Mouse (Mus musculus) cerebellum, adult 9-11 months (tissue): ENCODE measurements around the gene Deup1.

Experiments used
- DNase-seq: peaks from one replicate; pipeline ENCODE4 v3.0.0; 2022

Gene Deup1

GRCm38 (mm10) chr9:15627785-15628287, at the start of gene Deup1:
Deup1 (minus strand) TSS chr9:15627933.
- DNase-seq: no peak

- no peak for DNase-seq
These were observed 44.5 kb upstream of the Deup1 start for GRCm38 (mm10) chr9:15672251-15672650.

- no peak for DNase-seq
These were observed 42.3 kb upstream of the Deup1 start for GRCm38 (mm10) chr9:15670002-15670527.

- no peak for DNase-seq
These were observed 41.7 kb upstream of the Deup1 start for GRCm38 (mm10) chr9:15669452-15669851.

- no peak for DNase-seq
These were observed 36.9 kb upstream of the Deup1 start for GRCm38 (mm10) chr9:15664606-15665005.

- DNase-seq: no peak
These were observed 31.3 kb upstream of the Deup1 start for GRCm38 (mm10) chr9:15659069-15659468.

GRCm38 (mm10) chr9:15658236-15658785, 30.6 kb upstream of the Deup1 start:
- DNase-seq: no peak

GRCm38 (mm10) chr9:15653036-15653435, 25.3 kb upstream of the Deup1 start:
- no peak for DNase-seq

- no peak for DNase-seq
These were observed 22.2 kb upstream of the Deup1 start for GRCm38 (mm10) chr9:15649977-15650376.

GRCm38 (mm10) chr9:15627384-15627783, 349 bp downstream of the Deup1 start:
- no peak for DNase-seq

GRCm38 (mm10) chr9:15624739-15625138, 3.0 kb downstream of the Deup1 start:
- no peak for DNase-seq

GRCm38 (mm10) chr9:15619767-15620166, 8.0 kb downstream of the Deup1 start:
- no peak for DNase-seq

- no peak for DNase-seq
These were observed 8.6 kb downstream of the Deup1 start for GRCm38 (mm10) chr9:15619020-15619590.

- no peak for DNase-seq
These were observed 10.7 kb downstream of the Deup1 start for GRCm38 (mm10) chr9:15617061-15617460.

GRCm38 (mm10) chr9:15616471-15616870, 11.3 kb downstream of the Deup1 start:
- no peak for DNase-seq

GRCm38 (mm10) chr9:15609280-15609930, 18.3 kb downstream of the Deup1 start:
- DNase-seq: no peak

GRCm38 (mm10) chr9:15607601-15608000, 20.1 kb downstream of the Deup1 start:
- no peak for DNase-seq

GRCm38 (mm10) chr9:15603156-15603555, 24.6 kb downstream of the Deup1 start:
- DNase-seq: no peak

- no peak for DNase-seq
These were observed 26.7 kb downstream of the Deup1 start for GRCm38 (mm10) chr9:15600859-15601540.

- DNase-seq: no peak
These were observed 27.4 kb downstream of the Deup1 start for GRCm38 (mm10) chr9:15600156-15600858.

- no peak for DNase-seq
These were observed 31.1 kb downstream of the Deup1 start for GRCm38 (mm10) chr9:15596598-15596997.

- no peak for DNase-seq
These were observed 33.6 kb downstream of the Deup1 start for GRCm38 (mm10) chr9:15594148-15594547.
